Mouse (Mus musculus) bone marrow macrophage, adult 2 months (primary cell): ENCODE measurements at regions not wholly inside any gene's neighbourhood (a gene's known extent, or its start where the extent isn't known, plus 50 kb on each side); places are given as distances from the start of the nearest gene placed in this dataset.

Source experiments
- CTCF ChIP-seq: IDR thresholded peaks from 2 replicates; pipeline ENCODE4 v1.5.1; 2012; ENCODE audit warnings: low read depth, mild to moderate bottlenecking, low read length, moderate library complexity
- POLR2A ChIP-seq: IDR thresholded peaks from 2 replicates; pipeline ENCODE4 v1.6.1; 2012; ENCODE audit warnings: mild to moderate bottlenecking, low read depth, low read length, borderline replicate concordance

- TF ChIP-seq CTCF, result no peak
- TF ChIP-seq POLR2A, result no peak
Observed at GRCm38 (mm10) chr13:78571093-78571492, 371.5 kb upstream of the Nr2f1 start.
